Comparison of ENCODE assay signal across 21 mouse cellular contexts in the genomic region with DNA sequence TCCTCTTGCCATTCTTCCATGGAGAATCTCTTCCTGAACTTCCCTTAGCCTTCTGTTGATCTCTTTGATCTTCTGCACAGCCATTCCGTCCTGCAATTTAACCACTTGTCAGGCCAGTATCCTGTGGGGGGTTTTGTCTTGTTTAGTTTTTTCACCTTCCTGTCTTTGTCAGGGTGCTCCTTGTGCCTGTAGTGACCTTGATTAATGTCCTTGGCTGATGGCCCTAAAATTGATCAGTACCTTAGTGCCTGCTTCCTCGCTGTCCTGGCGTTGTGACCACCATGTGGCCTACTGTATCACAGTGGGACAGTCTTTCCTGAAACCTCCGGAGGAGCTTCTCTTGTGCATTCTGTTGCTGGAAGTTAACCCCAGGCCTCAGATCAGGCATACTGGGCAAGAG.
DNase-seq lines count a peak whose midpoint lies in the region; ATAC-seq lines count a peak whose summit lies in the region.
"Had no signal": no experiment of that assay in that cellular context is flagged by ENCODE, and none has a peak within 500 bp of the region (broad histone marks: within the 10 kb centered on the region; RNA-seq: fewer than 3 reads in every experiment).

No protein-coding gene starts in this region.

- ATAC-seq in kidney, embryonic 16.5 days (ENCODE audit: low FRiP score, low TSS enrichment): peak; percentile 59; the same call in 1 of the 2 replicates
- peak; percentile 52 for ATAC-seq in lung, embryonic 16.5 days (ENCODE audit: low read depth)
- ATAC-seq: forebrain, embryonic 14.5 days; forebrain, embryonic 16.5 days had no signal

- 48% methylated on average over 4 of the region's 4 CpGs for WGBS in kidney, embryonic 16.5 days
- 66% methylated on average over 4 of the region's 4 CpGs for WGBS in lung, embryonic 16.5 days

- no peak for DNase-seq in kidney, adult 8-10 months
- DNase-seq in lung, postnatal 14 days: no peak
- DNase-seq: adrenal gland, adult 2 months; adrenal gland, postnatal 10 days; adrenal gland, postnatal 25 days; cerebellum, adult 11 months; cerebellum, adult 18-20 months; cerebellum, adult 8-10 months; cerebellum, adult 9-11 months; cerebellum, postnatal 14 days; cerebellum, postnatal 36 days; embryo, embryonic 11 days had no signal

- H3K4me2 ChIP-seq in kidney, embryonic 16.5 days (replicated peaks; ENCODE audit: low read depth, low read length): no peak overlapping the region
- no peak overlapping the region for H3K4me2 ChIP-seq in lung, embryonic 16.5 days (ENCODE audit: low read depth, low read length)
- H3K4me2 ChIP-seq: embryonic facial prominence, embryonic 13.5 days; embryonic facial prominence, embryonic 15.5 days; forebrain, embryonic 12.5 days had no signal

- H3K9me3 ChIP-seq in kidney, embryonic 16.5 days (ENCODE audit: low read length): no peaks in the 10 kb centered on the region
- no peaks in the 10 kb centered on the region for H3K9me3 ChIP-seq in lung, embryonic 16.5 days (ENCODE audit: control insufficient read depth, low read length)
- H3K9me3 ChIP-seq: embryonic facial prominence, embryonic 13.5 days; embryonic facial prominence, embryonic 15.5 days; forebrain, embryonic 10.5 days; forebrain, embryonic 12.5 days had no signal

- peaks cover 10% of the 10 kb centered on the region; the same call in 1 of the 2 replicates for H3K4me1 ChIP-seq in kidney, embryonic 16.5 days (ENCODE audit: insufficient read depth, low read length)
- H3K4me1 ChIP-seq in lung, embryonic 16.5 days (replicated peaks; ENCODE audit: control insufficient read depth, insufficient read depth, low read length): peaks cover 10% of the 10 kb centered on the region; the same call in 1 of the 2 replicates

- no peak overlapping the region for H3K4me3 ChIP-seq in kidney, embryonic 16.5 days (ENCODE audit: low read length)
- H3K4me3 ChIP-seq in lung, embryonic 16.5 days (ENCODE audit: low read length): no peak overlapping the region
- H3K4me3 ChIP-seq: embryonic facial prominence, embryonic 13.5 days; embryonic facial prominence, embryonic 15.5 days; erythroblast, embryonic 14.5 days; forebrain, embryonic 10.5 days; forebrain, embryonic 12.5 days had no signal

- H3K27me3 ChIP-seq in kidney, embryonic 16.5 days (ENCODE audit: insufficient read depth, low read length): no peaks in the 10 kb centered on the region
- no peaks in the 10 kb centered on the region for H3K27me3 ChIP-seq in lung, embryonic 16.5 days (ENCODE audit: control insufficient read depth, insufficient read depth, low read depth, low read length)
- H3K27me3 ChIP-seq: embryonic facial prominence, embryonic 13.5 days; embryonic facial prominence, embryonic 15.5 days; forebrain, embryonic 12.5 days had no signal

- H3K36me3 ChIP-seq in kidney, embryonic 16.5 days (ENCODE audit: insufficient read depth, low read length): no peaks in the 10 kb centered on the region
- no peaks in the 10 kb centered on the region for H3K36me3 ChIP-seq in lung, embryonic 16.5 days (ENCODE audit: control insufficient read depth, insufficient read depth, low read length)
- H3K36me3 ChIP-seq: embryonic facial prominence, embryonic 13.5 days; embryonic facial prominence, embryonic 15.5 days; forebrain, embryonic 10.5 days; forebrain, embryonic 12.5 days had no signal

- no peak overlapping the region for H3K9ac ChIP-seq in kidney, embryonic 16.5 days (replicated peaks; ENCODE audit: low read length)
- no peak overlapping the region for H3K9ac ChIP-seq in lung, embryonic 16.5 days (ENCODE audit: low read length)
- H3K9ac ChIP-seq: embryonic facial prominence, embryonic 13.5 days; embryonic facial prominence, embryonic 15.5 days; forebrain, embryonic 12.5 days had no signal

- H3K27ac ChIP-seq in kidney, embryonic 16.5 days (ENCODE audit: low read length): no peak overlapping the region
- H3K27ac ChIP-seq in lung, embryonic 16.5 days (ENCODE audit: low read length): no peak overlapping the region
- H3K27ac ChIP-seq: embryonic facial prominence, embryonic 13.5 days; embryonic facial prominence, embryonic 15.5 days; forebrain, embryonic 10.5 days; forebrain, embryonic 12.5 days had no signal
